Mouse (Mus musculus): ENCODE data around the gene Smc5.

Gene Smc5

GRCm38 (mm10) chr19:23189744-23190143 is 84.0 kb downstream of the Smc5 start:
- DNase-seq (ENCODE audit: low spot score) = no peak

GRCm38 (mm10) chr19:23188986-23189385 is 84.7 kb downstream of the Smc5 start:
- DNase-seq (ENCODE audit: low spot score) = no peak

- DNase-seq (ENCODE audit: low spot score) = no peak
Measured at GRCm38 (mm10) chr19:23187732-23188131, 86.0 kb downstream of the Smc5 start.

GRCm38 (mm10) chr19:23184068-23184467 is 89.6 kb downstream of the Smc5 start:
- no peak for DNase-seq (ENCODE audit: low spot score)

- no peak for DNase-seq (ENCODE audit: low spot score)
Measured at GRCm38 (mm10) chr19:23183493-23183892, 90.2 kb downstream of the Smc5 start.

GRCm38 (mm10) chr19:23178533-23178932 is 95.2 kb downstream of the Smc5 start:
- no peak for DNase-seq (ENCODE audit: low spot score)

- DNase-seq (ENCODE audit: low spot score) = no peak
Measured at GRCm38 (mm10) chr19:23175511-23175910, 98.2 kb downstream of the Smc5 start.

GRCm38 (mm10) chr19:23175090-23175489 is 98.6 kb downstream of the Smc5 start:
- DNase-seq (ENCODE audit: low spot score) = no peak

- DNase-seq (ENCODE audit: low spot score) = no peak
Measured at GRCm38 (mm10) chr19:23171136-23171535, 102.6 kb downstream of the Smc5 start.

- DNase-seq (ENCODE audit: low spot score) = no peak
Measured at GRCm38 (mm10) chr19:23170476-23170875, 103.2 kb downstream of the Smc5 start.

- no peak for DNase-seq (ENCODE audit: low spot score)
Measured at GRCm38 (mm10) chr19:23169659-23170050, 104.0 kb downstream of the Smc5 start.

- DNase-seq (ENCODE audit: low spot score) = no peak
Measured at GRCm38 (mm10) chr19:23168899-23169658, 104.6 kb downstream of the Smc5 start.

- no peak for DNase-seq (ENCODE audit: low spot score)
Measured at GRCm38 (mm10) chr19:23166550-23167284, 107.0 kb downstream of the Smc5 start.

- no peak for DNase-seq (ENCODE audit: low spot score)
Measured at GRCm38 (mm10) chr19:23164651-23165240, 109.0 kb downstream of the Smc5 start.

- DNase-seq (ENCODE audit: low spot score) = no peak
Measured at GRCm38 (mm10) chr19:23163361-23163760, 110.3 kb downstream of the Smc5 start.

GRCm38 (mm10) chr19:23162877-23163276 is 110.8 kb downstream of the Smc5 start:
- DNase-seq (ENCODE audit: low spot score) = no peak

- DNase-seq (ENCODE audit: low spot score) = no peak
Measured at GRCm38 (mm10) chr19:23162387-23162809, 111.3 kb downstream of the Smc5 start.

GRCm38 (mm10) chr19:23159780-23160395 is 113.8 kb downstream of the Smc5 start:
- DNase-seq (ENCODE audit: low spot score) = no peak
